Mouse (Mus musculus): Measurements from ENCODE around the gene Prkce.

GRCm38 (mm10) chr17:86560499-86560898, 392.9 kb downstream of the Prkce start:
- TF ChIP-seq CHD2 (IDR thresholded peaks at IDR 0.05; ENCODE audit: low read depth, low read length) (no peak), HCFC1 (IDR thresholded peaks at IDR 0.05; ENCODE audit: borderline replicate concordance, insufficient read depth, low read length) (no peak), MAFK (IDR thresholded peaks at IDR 0.05; ENCODE audit: insufficient read depth, low read depth, low read length) (no peak), ZNF384 (IDR thresholded peaks at IDR 0.05; ENCODE audit: low read depth, low read length) (no peak)
